Mouse (Mus musculus): ENCODE data around the gene Dnm2. TPM values are rescaled to one million over a fixed set of nuclear protein-coding genes. Genes with fewer than 3 reads are reported as not detected.

The Dnm2 gene
- polyA plus RNA-seq, 1 experiment from 2014 or later, result 77.7 TPM

Small RNAs within 50 kb of the gene (microRNA-seq; reads per million reads assigned to microRNA genes)
- gene Mir199a-1, result 5.5 reads per million, percentile 17 among the genes with 10 or more reads in this experiment

Other genes with a start within 250 kb of the Dnm2 start
- 58.1 and 59.7 TPM in 2 replicates for gene Keap1, start 185.5 kb upstream of the Dnm2 start, polyA plus RNA-seq (2015; fragmentation: Nextera tagmentation; extraction: Ambion mirVana)
- gene S1pr5, start 176.5 kb upstream of the Dnm2 start, polyA plus RNA-seq (2015; fragmentation: Nextera tagmentation; extraction: Ambion mirVana), result 0.06 TPM in 1 of 2 replicates, not detected in the other
- 62.1 and 62.3 TPM in 2 replicates for gene Atg4d, start 159.6 kb upstream of the Dnm2 start, polyA plus RNA-seq (2015; fragmentation: Nextera tagmentation; extraction: Ambion mirVana)
- gene Kri1, start 136.9 kb upstream of the Dnm2 start, polyA plus RNA-seq (2015; fragmentation: Nextera tagmentation; extraction: Ambion mirVana), result 12.3 and 13.2 TPM in 2 replicates
- 40.2 and 42.5 TPM in 2 replicates for gene Cdkn2d, start 133.5 kb upstream of the Dnm2 start, polyA plus RNA-seq (2015; fragmentation: Nextera tagmentation; extraction: Ambion mirVana)
- gene Ap1m2, start 112.6 kb upstream of the Dnm2 start, polyA plus RNA-seq (2015; fragmentation: Nextera tagmentation; extraction: Ambion mirVana), result 158 and 172 TPM in 2 replicates
- gene Slc44a2, start 104.2 kb upstream of the Dnm2 start, polyA plus RNA-seq (2015; fragmentation: Nextera tagmentation; extraction: Ambion mirVana), result 44.6 and 50.2 TPM in 2 replicates
- gene Ilf3, start 57.0 kb upstream of the Dnm2 start, polyA plus RNA-seq (2015; fragmentation: Nextera tagmentation; extraction: Ambion mirVana), result 119 and 127 TPM in 2 replicates
- gene Qtrt1, start 13.1 kb upstream of the Dnm2 start, polyA plus RNA-seq (2015; fragmentation: Nextera tagmentation; extraction: Ambion mirVana), result 51.1 and 60.3 TPM in 2 replicates
- gene Tmed1, start 85.3 kb downstream of the Dnm2 start, polyA plus RNA-seq (2015; fragmentation: Nextera tagmentation; extraction: Ambion mirVana), result 72.6 and 79.7 TPM in 2 replicates
- gene AB124611, start 101.3 kb downstream of the Dnm2 start, polyA plus RNA-seq (2015; fragmentation: Nextera tagmentation; extraction: Ambion mirVana), result 2.1 and 3.2 TPM in 2 replicates
- gene Carm1, start 122.0 kb downstream of the Dnm2 start, polyA plus RNA-seq (2015; fragmentation: Nextera tagmentation; extraction: Ambion mirVana), result 14.3 and 15.1 TPM in 2 replicates
- gene Timm29, start 167.8 kb downstream of the Dnm2 start, polyA plus RNA-seq (2015; fragmentation: Nextera tagmentation; extraction: Ambion mirVana), result 22.0 and 23.5 TPM in 2 replicates
- 34.0 and 34.7 TPM in 2 replicates for gene Yipf2, start 167.9 kb downstream of the Dnm2 start, polyA plus RNA-seq (2015; fragmentation: Nextera tagmentation; extraction: Ambion mirVana)
- 59.5 and 61.2 TPM in 2 replicates for gene Smarca4, start 191.3 kb downstream of the Dnm2 start, polyA plus RNA-seq (2015; fragmentation: Nextera tagmentation; extraction: Ambion mirVana)

Data from intestine, embryonic 16.5 days (tissue).